Mouse (Mus musculus): ENCODE measurements around the gene Crhr1.

- no peak for TF ChIP-seq CTCF (conservative IDR thresholded peaks at IDR 0.05; ENCODE audit: low read length)
- no peak for TF ChIP-seq NANOG (IDR thresholded peaks at IDR 0.05; ENCODE audit: borderline replicate concordance, low read length)
- no peak for TF ChIP-seq POU5F1 (IDR thresholded peaks at IDR 0.05; ENCODE audit: borderline replicate concordance, low read length)
Measured at GRCm38 (mm10) chr11:104111851-104112250, 20.8 kb upstream of the Crhr1 start.

All from E14TG2a.4 (cell line).